Mouse (Mus musculus): ENCODE measurements around the gene Snapc5. TPM values are rescaled to one million over a fixed set of nuclear protein-coding genes. Genes with fewer than 3 reads are reported as not detected.
"Not testable (repeated sequence)": the region's sequence is repeated elsewhere in the genome, so short reads cannot be mapped to it uniquely, and the experiment has no call there.

Gene Snapc5
- polyA plus RNA-seq (2015; fragmentation: Nextera tagmentation; extraction: Ambion mirVana) = 34.9 and 37.1 TPM in 2 replicates

- H3K27ac ChIP-seq (replicated peaks) = peak within 1 kb of the TSS; percentile 87
- H3K36me3 ChIP-seq = peaks cover 65% of the 10 kb centered on the region
- peak within 1 kb of the TSS; percentile 64 for H3K4me2 ChIP-seq
- H3K27me3 ChIP-seq (replicated peaks) = no peaks in the 10 kb centered on the region
- WGBS = under 1% methylated on average over 35 of the region's 35 CpGs
- H3K9me3 ChIP-seq (replicated peaks) = no peaks in the 10 kb centered on the region
- H3K9ac ChIP-seq (replicated peaks) = peak within 1 kb of the TSS; percentile 70
- H3K4me3 ChIP-seq (replicated peaks) = peak within 1 kb of the TSS; percentile 71
- H3K4me1 ChIP-seq = peaks cover 27% of the 10 kb centered on the region
- peak; percentile 91 for ATAC-seq (ENCODE audit: low FRiP score)
Observed at GRCm38 (mm10) chr9:64178974-64179646, at the start of gene Snapc5. Gene Snapc5, plus strand, starts transcription at chr9:64179274.

DNA sequence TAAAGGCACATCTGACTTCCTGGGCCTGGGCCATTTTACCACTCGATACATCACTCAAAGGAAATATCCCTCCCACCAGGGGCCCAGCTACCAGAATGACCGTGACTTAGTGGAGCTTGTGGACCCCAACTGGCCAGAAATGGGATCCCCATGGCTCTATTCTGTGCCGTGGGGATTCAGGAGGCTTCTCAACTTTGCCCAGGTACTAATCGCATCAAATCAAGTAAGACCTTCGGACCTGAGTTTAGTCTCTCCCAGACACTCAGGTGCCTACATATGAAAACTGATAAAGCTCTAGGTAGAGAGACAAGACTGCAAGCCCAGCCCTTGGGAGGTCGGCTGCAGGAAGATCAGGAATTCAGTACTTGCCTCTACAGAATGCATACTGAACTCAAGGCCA lies 47.5 kb upstream of the Snapc5 start:
- Histone ChIP-seq H3K36me3 (no peaks in the 10 kb centered on the region), H3K9ac (replicated peaks) (no peak overlapping the region), H3K4me2 (no peak overlapping the region), H3K27me3 (replicated peaks) (no peaks in the 10 kb centered on the region), H3K9me3 (replicated peaks) (no peaks in the 10 kb centered on the region), H3K27ac (replicated peaks) (no peak overlapping the region), H3K4me3 (replicated peaks) (no peak overlapping the region), H3K4me1 (no peaks in the 10 kb centered on the region)
- ATAC-seq (ENCODE audit: low FRiP score) = no peak
- 86% methylated on average over 6 of the region's 6 CpGs for WGBS

DNA sequence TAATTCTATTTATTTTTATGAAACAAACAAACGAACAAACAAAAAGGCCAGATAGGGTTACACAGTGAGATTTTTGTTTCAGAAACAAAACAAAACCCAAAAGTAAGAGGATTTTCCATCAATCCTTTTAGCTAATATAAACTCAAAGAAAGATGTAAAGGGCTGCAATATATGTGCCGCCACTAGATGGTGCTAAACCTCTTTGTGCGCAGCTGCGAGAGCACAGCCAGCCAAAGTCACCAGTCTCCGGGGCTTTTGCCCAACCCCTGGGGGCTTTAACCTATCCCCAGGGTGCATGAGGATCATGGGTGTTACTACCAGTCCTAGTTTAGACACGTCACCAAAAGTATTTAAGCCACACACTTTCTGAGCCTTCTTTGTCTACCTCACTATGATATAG lies 40.2 kb upstream of the Snapc5 start:
- not testable (repeated sequence) for ATAC-seq (ENCODE audit: low FRiP score); H3K4me3 ChIP-seq (replicated peaks); H3K9ac ChIP-seq (replicated peaks); H3K9me3 ChIP-seq (replicated peaks); H3K27me3 ChIP-seq (replicated peaks); H3K36me3 ChIP-seq; H3K27ac ChIP-seq (replicated peaks); H3K4me2 ChIP-seq; H3K4me1 ChIP-seq
- 7% methylated on average over 6 of the region's 6 CpGs for WGBS

GRCm38 (mm10) chr9:64139879-64140278 lies 39.2 kb upstream of the Snapc5 start:
- no peaks in the 10 kb centered on the region for H3K4me1 ChIP-seq

DNA sequence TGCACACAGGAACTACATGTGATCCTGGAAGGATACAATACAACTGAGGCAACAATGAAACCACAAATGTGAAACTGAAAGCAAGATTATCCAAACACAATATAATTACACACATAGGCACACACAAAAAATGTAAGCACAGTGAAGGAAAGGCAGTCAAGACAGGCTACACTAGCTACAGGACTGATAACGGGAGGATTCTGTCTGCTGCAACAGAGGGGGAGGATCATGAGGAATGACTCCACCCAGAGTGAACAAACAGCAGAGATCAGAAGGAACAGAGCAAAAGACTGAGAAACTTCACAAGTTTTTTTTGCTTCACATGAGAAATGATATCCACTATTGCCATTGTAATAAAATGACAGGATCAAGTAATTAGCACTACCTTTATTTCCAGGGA lies 22.4 kb upstream of the Snapc5 start:
- no peak for ATAC-seq (ENCODE audit: low FRiP score)
- H3K4me1 ChIP-seq = no peaks in the 10 kb centered on the region
- no peak overlapping the region for H3K4me3 ChIP-seq (replicated peaks)
- H3K4me2 ChIP-seq = no peak overlapping the region
- no peaks in the 10 kb centered on the region for H3K27me3 ChIP-seq (replicated peaks)
- no peak overlapping the region for H3K27ac ChIP-seq (replicated peaks)
- H3K9ac ChIP-seq (replicated peaks) = no peak overlapping the region
- 91% methylated on average over 1 of the region's 1 CpGs for whole genome bisulfite sequencing
- H3K9me3 ChIP-seq (replicated peaks) = no peaks in the 10 kb centered on the region
- H3K36me3 ChIP-seq = no peaks in the 10 kb centered on the region

More at GRCm38 (mm10) chr9:64139879-64140278, 39.2 kb upstream of the Snapc5 start:
- no peak for ATAC-seq (ENCODE audit: low FRiP score)
- Histone ChIP-seq H3K4me3 (replicated peaks) (no peak overlapping the region), H3K9ac (replicated peaks) (no peak overlapping the region), H3K4me2 (no peak overlapping the region), H3K27ac (replicated peaks) (no peak overlapping the region), H3K27me3 (replicated peaks) (no peaks in the 10 kb centered on the region), H3K9me3 (replicated peaks) (no peaks in the 10 kb centered on the region), H3K36me3 (no peaks in the 10 kb centered on the region)
- 92% methylated on average over 9 of the region's 9 CpGs for WGBS

- Histone ChIP-seq H3K27me3 (replicated peaks) (no peaks in the 10 kb centered on the region), H3K27ac (replicated peaks) (no peak overlapping the region), H3K9ac (replicated peaks) (no peak overlapping the region), H3K36me3 (no peaks in the 10 kb centered on the region), H3K9me3 (replicated peaks) (no peaks in the 10 kb centered on the region), H3K4me1 (no peaks in the 10 kb centered on the region), H3K4me2 (no peak overlapping the region), H3K4me3 (replicated peaks) (no peak overlapping the region)
- ATAC-seq (ENCODE audit: low FRiP score) = no peak
- WGBS = 94% methylated on average over 5 of the region's 5 CpGs
Observed at GRCm38 (mm10) chr9:64160471-64160870, 18.6 kb upstream of the Snapc5 start.

DNA sequence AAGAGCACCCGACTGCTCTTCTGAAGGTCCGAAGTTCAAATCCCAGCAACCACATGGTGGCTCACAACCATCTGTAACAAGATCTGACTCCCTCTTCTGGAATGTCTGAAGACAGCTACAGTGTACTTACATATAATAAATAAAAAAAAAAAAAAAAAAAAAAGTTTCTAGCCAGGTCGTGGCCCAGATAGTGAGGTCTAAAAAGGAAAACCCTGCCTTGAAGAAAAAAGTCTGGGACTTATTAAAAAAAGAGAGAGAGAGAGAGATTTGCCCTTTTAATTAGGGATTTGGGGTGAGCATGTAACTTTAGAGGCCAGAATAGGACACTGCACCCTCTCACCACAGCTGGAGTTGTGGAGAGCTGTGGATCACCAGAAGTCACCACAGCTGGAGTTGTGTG lies 9.1 kb upstream of the Snapc5 start:
- ATAC-seq (ENCODE audit: low FRiP score); H3K27ac ChIP-seq (replicated peaks); H3K4me2 ChIP-seq; H3K4me3 ChIP-seq (replicated peaks); H3K9ac ChIP-seq (replicated peaks); H3K36me3 ChIP-seq; H3K9me3 ChIP-seq (replicated peaks); H3K27me3 ChIP-seq (replicated peaks): not testable (repeated sequence)
- peaks cover 19% of the 10 kb centered on the region for H3K4me1 ChIP-seq
- WGBS = 98% methylated on average over 3 of the region's 3 CpGs

- H3K9ac ChIP-seq (replicated peaks) = peak overlapping the region; percentile 94
- 2% methylated on average over 18 of the region's 18 CpGs for WGBS
- H3K9me3 ChIP-seq (replicated peaks) = no peaks in the 10 kb centered on the region
- peak overlapping the region; percentile 98 for H3K4me3 ChIP-seq (replicated peaks)
- H3K27ac ChIP-seq (replicated peaks) = peak overlapping the region; percentile 92
- no peaks in the 10 kb centered on the region for H3K27me3 ChIP-seq (replicated peaks)
- peaks cover 23% of the 10 kb centered on the region for H3K4me1 ChIP-seq
- peaks cover 26% of the 10 kb centered on the region for H3K36me3 ChIP-seq
- ATAC-seq (ENCODE audit: low FRiP score) = peak; percentile 33
- peak overlapping the region; percentile 91 for H3K4me2 ChIP-seq
Observed at GRCm38 (mm10) chr9:64172145-64172815, 6.8 kb upstream of the Snapc5 start.

DNA sequence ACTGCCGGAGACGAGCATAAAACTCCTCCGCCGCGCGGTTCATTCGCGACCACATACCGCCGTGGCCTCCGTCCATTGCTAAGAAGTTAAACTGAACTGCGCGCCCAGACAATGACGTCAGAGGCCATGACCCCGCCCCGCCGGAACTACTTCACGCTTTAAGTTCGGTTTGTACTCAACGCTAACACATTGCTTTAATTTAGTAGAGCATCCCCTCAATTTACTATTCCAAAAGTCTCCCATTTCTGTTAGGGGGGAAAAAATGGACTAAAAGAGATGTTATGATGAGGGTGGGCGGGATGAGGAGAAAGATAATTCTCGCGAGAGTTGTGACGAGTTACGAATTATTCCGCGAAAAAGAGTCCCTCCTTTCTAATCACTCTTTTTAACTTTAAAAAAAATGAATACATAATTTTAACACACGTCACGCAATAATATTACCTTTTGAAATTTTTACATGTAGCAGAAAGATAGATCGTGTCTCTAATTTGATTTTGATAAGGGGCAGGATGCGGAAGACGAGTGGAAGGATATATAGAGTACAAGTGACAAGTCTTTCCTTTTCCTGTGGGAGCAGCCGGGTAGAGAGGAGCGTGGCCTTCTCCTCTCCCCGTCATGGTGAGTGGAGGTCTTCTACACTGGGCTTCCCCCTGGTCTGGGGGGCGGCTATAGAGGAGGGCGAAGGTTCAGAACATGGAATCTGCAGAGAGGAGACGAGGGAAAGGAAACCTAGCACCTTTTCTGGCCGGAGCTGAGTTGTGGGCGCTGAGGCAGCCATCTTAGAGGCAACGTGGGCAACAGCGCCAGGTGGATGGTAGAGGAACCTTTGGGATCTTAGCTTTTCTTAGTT lies 6.0 kb upstream of the Snapc5 start, which contains the start of the genes Zwilch and Rpl4:
Gene Zwilch (minus strand): TSS at position 289 of the 850 bp plus-strand sequence.
Gene Rpl4 (plus strand): TSS at position 560 of the 850 bp plus-strand sequence.
- under 1% methylated on average over 42 of the region's 42 CpGs for WGBS
- peaks cover 23% of the 10 kb centered on the region for H3K4me1 ChIP-seq
- H3K4me3 ChIP-seq (replicated peaks) = peak within 1 kb of the TSS; percentile 98
- peak within 1 kb of the TSS; percentile 94 for H3K9ac ChIP-seq (replicated peaks)
- peak within 1 kb of the TSS; percentile 91 for H3K4me2 ChIP-seq
- peak; percentile 90 for ATAC-seq (ENCODE audit: low FRiP score)
- no peaks in the 10 kb centered on the region for H3K9me3 ChIP-seq (replicated peaks)
- H3K36me3 ChIP-seq = peaks cover 34% of the 10 kb centered on the region
- H3K27ac ChIP-seq (replicated peaks) = peak within 1 kb of the TSS; percentile 92
- H3K27me3 ChIP-seq (replicated peaks) = no peaks in the 10 kb centered on the region

DNA sequence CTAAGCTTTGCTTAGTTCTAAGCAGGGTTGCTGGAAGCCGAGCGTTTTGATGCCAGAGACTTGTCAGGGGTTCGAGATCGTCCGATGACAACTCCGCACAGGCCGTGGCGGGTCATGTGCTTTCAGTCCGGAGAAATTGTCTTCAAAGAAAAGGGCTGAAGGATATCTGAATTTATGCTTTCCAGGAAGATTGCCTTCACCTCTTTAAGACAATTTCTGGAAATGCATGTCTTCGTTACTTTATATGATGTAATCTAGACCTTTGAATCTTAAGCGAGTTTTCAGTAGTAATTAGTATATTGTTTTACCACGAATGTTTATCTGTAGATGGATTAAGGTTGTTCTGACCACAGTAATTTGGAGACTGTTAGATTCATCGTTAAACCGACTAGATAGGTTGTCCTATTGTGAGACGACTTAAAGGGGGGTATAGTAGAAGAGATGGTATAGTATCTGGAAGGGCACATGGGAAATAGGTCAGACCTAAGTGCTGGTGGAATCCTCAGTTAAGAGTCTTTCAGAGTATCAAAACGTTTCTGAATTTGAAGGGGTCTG lies 5.3 kb upstream of the Snapc5 start:
- ATAC-seq (ENCODE audit: low FRiP score) = no peak
- Histone ChIP-seq H3K27ac (replicated peaks) (peak overlapping the region; percentile 92), H3K36me3 (peaks cover 39% of the 10 kb centered on the region), H3K27me3 (replicated peaks) (no peaks in the 10 kb centered on the region), H3K9ac (replicated peaks) (peak overlapping the region; percentile 94), H3K4me2 (peak overlapping the region; percentile 91), H3K4me3 (replicated peaks) (peak overlapping the region; percentile 98), H3K4me1 (peaks cover 24% of the 10 kb centered on the region), H3K9me3 (replicated peaks) (no peaks in the 10 kb centered on the region)
- under 1% methylated on average over 16 of the region's 16 CpGs for WGBS

GRCm38 (mm10) chr9:64174341-64174740 lies 4.7 kb upstream of the Snapc5 start:
- Histone ChIP-seq H3K9me3 (replicated peaks) (no peaks in the 10 kb centered on the region), H3K27me3 (replicated peaks) (no peaks in the 10 kb centered on the region), H3K4me3 (replicated peaks) (peak overlapping the region; percentile 98), H3K4me1 (peaks cover 27% of the 10 kb centered on the region), H3K27ac (replicated peaks) (no peak overlapping the region), H3K36me3 (peaks cover 39% of the 10 kb centered on the region), H3K4me2 (peak overlapping the region; percentile 91), H3K9ac (replicated peaks) (peak overlapping the region; percentile 94)
- ATAC-seq (ENCODE audit: low FRiP score) = no peak
